Mouse (Mus musculus): ENCODE measurements around the gene Cplane1.

DNA sequence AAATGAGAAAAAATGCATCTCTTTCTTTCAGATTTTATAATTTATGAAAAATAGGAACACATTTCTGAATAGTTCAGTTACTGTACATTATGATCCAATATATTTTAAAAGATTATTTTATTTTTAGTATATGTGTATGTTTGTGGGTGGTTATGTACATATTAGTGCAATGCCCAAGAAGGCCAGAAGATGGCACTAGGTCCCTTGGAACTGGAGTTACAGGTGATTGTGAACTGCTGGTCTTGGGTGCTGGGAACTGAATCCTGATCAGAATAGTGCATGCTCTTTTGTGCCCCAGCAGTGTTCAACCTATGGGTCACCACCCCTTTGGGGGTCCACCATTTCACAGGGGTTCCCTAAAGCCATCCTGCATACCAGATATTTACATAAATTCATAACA lies 31.4 kb downstream of the Cplane1 start:
- no peak for TF ChIP-seq POLR2A (IDR thresholded peaks at IDR 0.05; ENCODE audit: insufficient read depth, low read length)
- TF ChIP-seq CTCF (IDR thresholded peaks at IDR 0.05; ENCODE audit: low read depth, low read length) = no peak
